Mouse (Mus musculus): ENCODE data around the gene Hist2h3c2.

DNA sequence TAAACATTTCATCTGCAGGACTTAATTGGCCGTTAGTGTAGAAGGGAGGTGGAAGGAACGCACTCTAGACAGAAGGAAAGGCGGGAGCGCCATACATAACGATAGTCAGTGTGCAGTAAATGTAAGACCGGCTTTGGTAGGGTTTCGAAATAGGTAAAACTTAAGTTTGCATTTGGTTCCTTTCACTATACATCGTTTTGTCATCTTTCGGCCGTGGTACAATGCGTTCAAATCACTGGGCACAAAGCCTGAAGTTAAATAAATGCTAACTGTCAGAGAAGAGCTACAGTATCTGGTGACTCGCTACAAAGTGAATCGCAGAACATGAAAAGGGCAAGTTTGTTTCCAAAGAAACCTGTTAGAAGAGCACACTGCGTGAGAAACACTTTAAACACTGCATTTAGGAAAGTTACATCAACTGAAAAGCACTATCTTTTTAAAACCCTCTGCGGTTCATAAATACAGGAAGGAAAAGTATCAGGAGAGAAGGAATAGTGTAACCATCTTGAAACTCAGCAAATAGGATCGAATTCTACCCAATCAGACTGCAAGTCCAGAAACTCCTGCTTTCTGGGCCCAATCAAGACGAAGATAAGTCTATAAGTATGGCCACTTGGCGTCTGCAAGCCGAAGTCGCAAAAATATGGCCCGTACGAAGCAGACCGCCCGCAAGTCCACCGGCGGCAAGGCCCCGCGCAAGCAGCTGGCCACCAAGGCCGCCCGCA, 29.3 kb upstream of the Hist2h3c2 start, which contains the start of gene Hist2h3b:
- TF ChIP-seq POLR2A (IDR thresholded peaks at IDR 0.05; ENCODE audit: borderline replicate concordance, low read depth, low read length) (no peak), CTCF (IDR thresholded peaks at IDR 0.05; ENCODE audit: low read depth, low read length) (no peak)
